Mouse (Mus musculus) myocyte (in vitro differentiated cells): ENCODE measurements at regions not wholly inside any gene's neighbourhood (a gene's known extent, or its start where the extent isn't known, plus 50 kb on each side); places are given as distances from the start of the nearest gene placed in this dataset.

Source experiments
- E2F4 ChIP-seq: IDR thresholded peaks from one replicate; pipeline ENCODE4 v1.6.1; 2011; ENCODE audit warnings: mild to moderate bottlenecking, control low read depth, moderate library complexity; ENCODE audit not compliant: insufficient read depth
- MYOD1 ChIP-seq, 3 experiments: IDR thresholded peaks; one replicate each; pipeline ENCODE4 v1.6.1; 2011; ENCODE audit warnings: control low read depth in 2 of 3, low read depth in 2 of 3, mild to moderate bottlenecking in 2 of 3, moderate library complexity in 1 of 3; ENCODE audit not compliant: insufficient read length in 2 of 3, control insufficient read depth in 1 of 3
- POLR2A ChIP-seq: IDR thresholded peaks from one replicate; pipeline ENCODE4 v1.6.1; 2011; ENCODE audit warnings: low read depth, mild to moderate bottlenecking, control low read depth, moderate library complexity; ENCODE audit not compliant: insufficient read length
- POLR2AphosphoS2 ChIP-seq: IDR thresholded peaks from one replicate; pipeline ENCODE4 v1.6.1; 2011; ENCODE audit warnings: low read depth, control low read depth; ENCODE audit not compliant: insufficient read length
- TCF12 ChIP-seq: IDR thresholded peaks from one replicate; pipeline ENCODE4 v1.6.1; 2011; ENCODE audit warnings: mild to moderate bottlenecking, control low read depth; ENCODE audit not compliant: poor library complexity, insufficient read depth, severe bottlenecking
- USF1 ChIP-seq: IDR thresholded peaks from one replicate; pipeline ENCODE4 v1.6.1; 2011; ENCODE audit warnings: low read depth, mild to moderate bottlenecking, control low read depth, moderate library complexity

GRCm38 (mm10) chr2:179277204-179277886 is 164.9 kb upstream of the Cdh4 start:
- TF ChIP-seq POLR2AphosphoS2 (no peak), POLR2A (no peak), E2F4 (no peak), TCF12 (no peak), USF1 (no peak), MYOD1 (IDR thresholded peaks at IDR 0.05; ENCODE audit: control insufficient read depth in 1 of 3, insufficient read length in 2 of 3, low read depth in 2 of 3) (no peak)
